Mouse (Mus musculus) retina, postnatal 1 day (tissue): ENCODE measurements around the gene Miga1.

ENCODE experiments used
- DNase-seq: peaks from one replicate; pipeline ENCODE4 v3.0.0-alpha.2; 2012

Miga1 gene

GRCm38 (mm10) chr3:152339862-152340557 lies at the start of gene Miga1:
Miga1 (minus strand) TSS chr3:152340407.
- peak; percentile 91 for DNase-seq

- DNase-seq = no peak
These were observed 43.9 kb upstream of the Miga1 start for GRCm38 (mm10) chr3:152384106-152384505.

GRCm38 (mm10) chr3:152376063-152376462 lies 35.9 kb upstream of the Miga1 start:
- no peak for DNase-seq

DNA sequence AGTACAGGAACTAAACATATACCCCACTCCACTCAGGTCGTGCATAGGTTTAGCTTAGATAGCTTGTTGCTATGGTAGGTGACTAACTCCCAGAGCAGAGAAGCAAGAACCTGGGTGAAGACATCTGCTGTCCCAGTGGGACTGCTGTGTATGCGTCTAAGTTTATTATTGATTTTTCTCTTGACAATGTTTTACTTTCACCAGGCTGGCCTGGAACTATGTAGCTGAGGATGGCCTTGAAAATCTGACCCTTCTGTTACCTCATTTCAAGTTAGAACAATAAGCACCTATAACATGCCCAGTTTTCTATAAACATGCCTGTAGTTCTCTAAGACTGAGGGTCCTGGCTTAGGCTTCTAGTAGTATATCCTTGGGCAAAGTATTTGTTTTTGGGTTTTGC lies 24.0 kb upstream of the Miga1 start:
- DNase-seq = no peak

DNA sequence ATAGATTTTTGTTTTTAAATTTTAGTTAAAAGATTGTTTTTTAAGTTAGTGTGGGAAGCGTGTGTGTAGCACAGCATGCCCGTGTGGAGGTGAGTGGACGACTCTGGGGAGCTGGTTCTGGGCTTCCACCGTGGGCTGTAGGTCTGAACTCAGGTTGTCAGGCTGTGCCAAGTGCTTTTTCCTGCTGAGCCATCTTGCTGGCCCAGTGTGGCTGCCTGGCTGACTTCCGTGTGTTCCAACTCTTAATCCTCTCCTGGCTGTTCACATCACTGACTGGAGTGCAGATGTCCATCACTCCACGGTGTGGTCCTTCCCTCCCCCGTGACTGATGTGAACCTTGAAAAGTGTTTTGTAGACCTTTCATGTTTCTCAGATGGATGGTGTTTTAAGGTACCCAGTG lies 18.9 kb upstream of the Miga1 start:
- DNase-seq = no peak

- no peak for DNase-seq
These were observed 16.5 kb upstream of the Miga1 start for GRCm38 (mm10) chr3:152356751-152357150.

DNA sequence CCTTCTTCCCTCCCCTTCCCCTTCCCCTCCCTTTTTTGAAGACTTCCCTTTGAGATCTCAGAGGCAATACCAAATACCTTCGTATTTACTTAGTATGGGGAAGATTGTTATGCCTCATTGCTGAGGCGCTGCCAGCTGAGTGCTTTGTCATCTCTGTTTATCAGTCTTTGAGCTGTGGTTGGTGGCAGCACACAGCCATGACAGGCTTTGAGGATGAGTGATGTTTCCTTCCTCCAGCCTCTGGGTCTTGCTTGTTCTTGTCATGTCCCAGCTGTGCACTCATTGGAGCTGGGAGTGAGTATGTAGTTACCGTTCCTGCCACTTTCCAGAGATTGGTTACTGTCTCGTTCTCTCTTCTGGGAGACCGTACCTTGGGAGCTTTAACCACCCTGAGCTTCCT lies 15.2 kb upstream of the Miga1 start:
- DNase-seq = no peak

DNA sequence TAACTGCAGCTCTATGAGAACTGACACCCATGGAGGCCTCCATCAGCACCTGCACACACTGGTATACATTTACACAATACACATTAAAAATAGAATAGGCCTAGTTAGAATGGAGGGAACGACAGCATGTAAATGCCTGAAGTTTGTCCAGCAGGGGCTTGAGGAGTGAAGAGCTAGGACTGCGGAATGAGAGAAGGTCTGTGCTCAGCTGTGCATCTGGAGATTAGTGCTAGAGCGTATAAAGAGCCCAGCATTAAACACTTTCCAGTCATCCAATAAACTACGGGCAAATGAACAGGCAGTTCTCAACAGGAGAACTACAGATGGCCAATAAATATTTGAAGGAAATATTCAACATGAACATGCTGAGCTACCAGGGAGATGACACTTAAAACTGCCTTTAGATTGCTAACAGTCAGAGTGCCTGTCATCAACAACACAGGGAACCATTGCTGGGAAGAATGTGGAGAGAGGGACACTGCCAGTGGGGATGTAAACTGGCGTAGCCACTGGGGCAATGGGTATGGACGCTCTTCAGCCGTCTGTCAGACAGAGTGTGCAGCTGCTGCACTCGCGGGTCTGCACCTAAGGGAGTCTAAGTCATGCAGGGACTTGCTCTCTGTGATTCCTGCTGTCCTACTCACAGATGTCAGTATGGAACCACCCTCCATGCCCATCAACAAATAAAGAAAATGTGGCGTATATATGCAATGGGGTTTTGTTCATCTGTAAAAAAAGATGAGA lies 13.4 kb upstream of the Miga1 start:
- peak; percentile 24 for DNase-seq

GRCm38 (mm10) chr3:152352289-152352688 lies 12.1 kb upstream of the Miga1 start:
- DNase-seq = no peak

- no peak for DNase-seq
These were observed 10.8 kb upstream of the Miga1 start for GRCm38 (mm10) chr3:152350966-152351365.

DNA sequence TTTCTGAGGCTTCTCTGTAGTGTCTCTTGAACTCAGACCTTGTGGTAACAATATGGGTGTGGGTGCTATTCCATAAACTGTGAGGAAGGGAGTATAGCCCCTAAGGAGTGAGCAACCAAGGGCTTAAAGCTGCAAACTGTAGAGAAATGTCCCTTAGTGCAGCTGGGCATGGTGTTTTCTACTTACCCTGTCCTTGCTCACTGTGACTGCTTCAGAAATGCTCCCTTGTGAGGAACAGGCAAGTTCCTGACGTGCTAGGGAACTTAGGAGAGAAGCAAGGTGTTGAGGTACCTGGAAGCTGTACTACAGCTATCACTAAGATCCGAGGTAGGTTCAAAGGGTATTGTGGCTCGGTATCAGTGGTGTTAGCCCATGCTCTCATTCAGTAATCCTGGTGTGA lies 10.2 kb upstream of the Miga1 start:
- DNase-seq = no peak

DNA sequence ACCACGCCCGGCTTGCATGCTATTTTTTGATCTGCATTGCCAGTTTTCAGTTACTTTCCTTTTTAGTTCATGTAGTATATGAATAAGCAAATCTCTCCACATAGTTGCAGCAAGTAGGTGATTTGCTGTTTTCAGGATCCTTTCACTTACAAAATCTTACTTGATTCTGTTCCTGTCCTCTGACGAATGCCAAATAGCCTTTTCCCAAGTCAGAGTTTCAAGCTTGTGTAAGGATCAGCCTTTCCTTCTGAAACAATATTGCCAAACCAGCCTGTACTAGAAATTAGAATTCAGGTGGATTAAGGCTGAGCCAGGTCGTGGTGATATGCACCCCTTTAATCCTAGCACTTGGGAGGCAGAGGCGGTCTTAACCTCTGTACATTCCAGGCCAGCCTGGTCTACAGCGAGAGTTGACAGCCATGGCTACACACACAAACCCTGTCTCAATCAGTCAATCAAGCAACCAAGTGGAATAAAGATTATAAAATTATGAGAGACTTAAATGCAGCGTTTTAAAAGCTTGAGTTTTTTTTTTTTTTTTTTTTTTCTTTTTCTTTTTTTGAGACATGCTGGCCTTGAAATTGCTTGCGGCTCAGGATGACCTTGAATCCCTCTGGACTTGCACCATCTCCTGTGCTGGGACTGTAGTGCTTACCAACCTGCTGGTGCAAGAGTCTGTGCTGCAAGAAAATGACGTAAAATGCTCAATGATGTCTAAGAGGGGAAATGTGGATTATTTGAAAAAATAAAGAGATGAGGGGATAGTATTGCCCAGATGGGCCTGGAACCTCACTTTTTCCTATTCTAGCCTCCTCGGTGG lies 8.0 kb upstream of the Miga1 start:
- no peak for DNase-seq

GRCm38 (mm10) chr3:152347227-152347626 lies 7.0 kb upstream of the Miga1 start:
- DNase-seq = no peak

GRCm38 (mm10) chr3:152346633-152347141 lies 6.5 kb upstream of the Miga1 start:
- no peak for DNase-seq

- peak; percentile 92 for DNase-seq
These were observed 5.8 kb upstream of the Miga1 start, which contains the start of gene Usp33 for GRCm38 (mm10) chr3:152345732-152346632. Usp33 (plus strand) TSS chr3:152346478.

DNA sequence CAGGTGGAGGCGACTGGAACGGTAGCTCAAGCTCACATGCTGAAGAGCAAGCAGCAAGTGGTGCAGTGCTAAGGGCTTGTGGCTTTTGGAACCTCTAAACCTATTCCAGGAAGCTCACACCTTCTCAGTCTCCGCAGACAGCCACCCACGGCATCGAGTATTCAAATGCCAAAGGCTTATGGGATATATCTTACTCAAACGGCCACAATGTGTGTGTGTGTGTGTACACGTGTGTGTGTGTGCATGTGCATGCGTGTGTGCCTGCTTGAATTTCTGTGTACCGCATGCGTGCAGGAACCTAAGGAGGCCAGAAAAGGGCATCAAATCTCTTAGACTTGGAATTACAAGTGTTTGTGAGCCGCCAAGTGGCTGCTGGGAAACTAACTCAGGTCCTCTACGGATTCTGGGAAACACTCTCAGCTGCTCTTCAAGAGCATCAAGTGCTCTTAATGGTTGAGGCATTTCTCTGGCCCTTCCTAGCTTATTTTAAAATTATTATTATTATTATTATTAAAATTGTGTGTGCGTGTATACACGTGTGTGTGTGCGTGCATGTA lies 2.8 kb upstream of the Miga1 start:
- DNase-seq = no peak

- no peak for DNase-seq
These were observed 4.1 kb downstream of the Miga1 start for GRCm38 (mm10) chr3:152336085-152336484.

DNA sequence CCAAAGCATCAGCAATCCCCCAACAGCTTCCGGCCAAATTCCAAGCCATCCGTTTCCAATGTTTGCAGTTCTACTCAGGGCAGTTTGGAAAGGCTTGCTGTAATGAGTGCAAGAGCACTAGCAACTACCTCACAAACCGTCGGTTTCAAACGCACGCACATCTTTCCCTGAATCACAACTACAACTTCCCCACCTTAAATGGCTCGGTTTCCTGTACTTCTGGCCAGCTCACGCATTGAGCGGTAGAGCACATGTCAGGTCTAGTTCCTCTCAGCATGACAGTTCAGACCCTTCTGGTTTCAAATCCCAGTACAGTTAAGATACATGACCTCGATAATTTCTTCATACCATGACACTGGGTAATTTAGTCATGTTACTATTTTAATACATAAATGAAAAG lies 6.6 kb downstream of the Miga1 start:
- no peak for DNase-seq

- no peak for DNase-seq
These were observed 7.5 kb downstream of the Miga1 start for GRCm38 (mm10) chr3:152332545-152333300.

GRCm38 (mm10) chr3:152332104-152332503 lies 8.1 kb downstream of the Miga1 start:
- DNase-seq = no peak
